Mouse (Mus musculus) liver, adult 2 months (tissue): ENCODE results near the gene Asf1b.

Experiments
- CTCF ChIP-seq: fragments of 200-500 bp; IDR thresholded peaks from 2 replicates; pipeline ENCODE4 v1.5.1; 2011; ENCODE audit warnings: low read depth, low read length, control low read depth
- POLR2A ChIP-seq: fragments of 200-500 bp; IDR thresholded peaks from 2 replicates; pipeline ENCODE4 v1.6.1; 2011; ENCODE audit warnings: low read length, control low read depth; ENCODE audit not compliant: insufficient read depth; ENCODE audit errors: extremely low read depth

DNA sequence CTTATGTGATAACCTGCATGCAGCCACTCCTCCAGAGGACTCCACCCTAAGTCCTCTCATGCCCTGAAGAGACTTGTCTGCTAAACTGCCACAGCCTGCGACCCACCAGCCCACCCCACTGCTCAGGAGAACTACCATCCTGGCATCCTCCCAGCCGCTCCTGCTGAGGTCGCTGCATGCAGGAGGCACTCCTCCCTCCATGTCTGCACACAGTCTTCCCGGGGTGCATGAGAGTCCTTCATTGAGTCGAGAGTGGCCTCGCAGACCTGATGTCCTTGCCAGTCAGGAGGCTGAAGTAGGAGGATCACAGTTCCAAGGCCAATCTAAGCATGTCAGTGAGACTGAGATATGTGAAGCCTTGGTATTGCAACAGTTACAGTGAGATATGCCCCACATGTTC, 37.7 kb upstream of the Asf1b start:
- TF ChIP-seq CTCF, result no peak
- TF ChIP-seq POLR2A, result no peak
